Mouse (Mus musculus) neural tube, embryonic 14.5 days (tissue): Measurements from ENCODE around the gene Rassf7. TPM values are rescaled to one million over a fixed set of nuclear protein-coding genes. Genes with fewer than 3 reads are reported as not detected.

Source experiments
- ATAC-seq: fragments of 200-750 bp; cut with Nextera tagmentation; 2 replicates; pipeline ENCODE4 v1.8.0; 2017; ENCODE audit warnings: low read depth, mild to moderate bottlenecking, moderate TSS enrichment, moderate library complexity
- H3K27ac ChIP-seq: fragments of 300-500 bp; sonication (generic); 2 replicates; pipeline ENCODE4 v1.5.1; 2014; ENCODE audit warnings: low read depth, mild to moderate bottlenecking, control low read depth, low read length, moderate library complexity, mixed read lengths
- H3K27me3 ChIP-seq: fragments of 300-500 bp; sonication (generic); 2 replicates; pipeline ENCODE4 v1.6.1; 2014; ENCODE audit warnings: low read length; ENCODE audit not compliant: control insufficient read depth, insufficient read depth
- H3K36me3 ChIP-seq: fragments of 300-500 bp; sonication (generic); 2 replicates; pipeline ENCODE4 v1.6.1; 2014; ENCODE audit warnings: low read length, mixed read lengths; ENCODE audit not compliant: control insufficient read depth, insufficient read depth
- H3K4me1 ChIP-seq: fragments of 300-500 bp; sonication (generic); 2 replicates; pipeline ENCODE4 v1.6.1; 2014; ENCODE audit warnings: low read length; ENCODE audit not compliant: control insufficient read depth, insufficient read depth
- H3K4me2 ChIP-seq: fragments of 300-500 bp; sonication (generic); 2 replicates; pipeline ENCODE4 v1.6.1; 2014; ENCODE audit warnings: mild to moderate bottlenecking, low read depth, low read length, control low read depth
- H3K4me3 ChIP-seq: fragments of 300-500 bp; sonication (generic); 2 replicates; pipeline ENCODE4 v1.5.1; 2014; ENCODE audit warnings: low read depth, low read length, control low read depth, mixed read lengths
- H3K9ac ChIP-seq: fragments of 300-500 bp; sonication (generic); replicated peaks from 2 replicates; pipeline ENCODE4 v1.6.1; 2014; ENCODE audit warnings: low read depth, mild to moderate bottlenecking, control low read depth, low read length, mixed read lengths
- H3K9me3 ChIP-seq: fragments of 300-500 bp; sonication (generic); 2 replicates; pipeline ENCODE4 v1.6.1; 2016; ENCODE audit warnings: low read length; ENCODE audit not compliant: control insufficient read depth
- WGBS: fragments of 180-500 bp; shearing (Covaris S2); extraction: QIAGEN DNeasy Blood & Tissue Kit; methylation state at CpG from one replicate; pipeline ENCODE4 v1.1.7; 2014; 5-methylcytosine and 5-hydroxymethylcytosine counted together
- microRNA counts: library from miRNA; unstranded; fragments of <30 nt; microRNA quantifications from one replicate; lab custom pipeline; 2016
- microRNA-seq: library from miRNA; unstranded; fragments of <30 nt; microRNA quantifications from one replicate; pipeline ENCODE4, GENCODE M21; 2016
- polyA plus RNA-seq: library from polyadenylated mRNA; unstranded; fragments of >200 nt; fragmentation: Nextera tagmentation; extraction: Ambion mirVana; gene quantifications from 2 replicates; pipeline ENCODE4 v1.2.1, GENCODE M21; 2014

The Rassf7 gene
- polyA plus RNA-seq, 1 experiment from 2014 or later, result 25.3 TPM

- Histone ChIP-seq H3K27ac (no peak overlapping the region), H3K9me3 (no peaks in the 10 kb centered on the region), H3K27me3 (no peaks in the 10 kb centered on the region), H3K4me2 (no peak overlapping the region), H3K4me1 (no peaks in the 10 kb centered on the region), H3K36me3 (peaks cover 52% of the 10 kb centered on the region), H3K9ac (no peak overlapping the region), H3K4me3 (no peak overlapping the region)
- WGBS, result 93% methylated on average over 13 of the region's 13 CpGs
- ATAC-seq, result no peak
These were observed 48.0 kb downstream of the Rassf7 start for GRCm38 (mm10) chr7:141263640-141264039.

- Histone ChIP-seq H3K4me1 (no peaks in the 10 kb centered on the region), H3K4me3 (no peak overlapping the region), H3K9me3 (no peaks in the 10 kb centered on the region), H3K27ac (no peak overlapping the region), H3K4me2 (no peak overlapping the region), H3K36me3 (peaks cover 47% of the 10 kb centered on the region), H3K27me3 (no peaks in the 10 kb centered on the region), H3K9ac (no peak overlapping the region)
- 78% methylated on average over 11 of the region's 11 CpGs for WGBS
- no peak for ATAC-seq
These were observed 48.5 kb downstream of the Rassf7 start for GRCm38 (mm10) chr7:141264041-141264700.

DNA sequence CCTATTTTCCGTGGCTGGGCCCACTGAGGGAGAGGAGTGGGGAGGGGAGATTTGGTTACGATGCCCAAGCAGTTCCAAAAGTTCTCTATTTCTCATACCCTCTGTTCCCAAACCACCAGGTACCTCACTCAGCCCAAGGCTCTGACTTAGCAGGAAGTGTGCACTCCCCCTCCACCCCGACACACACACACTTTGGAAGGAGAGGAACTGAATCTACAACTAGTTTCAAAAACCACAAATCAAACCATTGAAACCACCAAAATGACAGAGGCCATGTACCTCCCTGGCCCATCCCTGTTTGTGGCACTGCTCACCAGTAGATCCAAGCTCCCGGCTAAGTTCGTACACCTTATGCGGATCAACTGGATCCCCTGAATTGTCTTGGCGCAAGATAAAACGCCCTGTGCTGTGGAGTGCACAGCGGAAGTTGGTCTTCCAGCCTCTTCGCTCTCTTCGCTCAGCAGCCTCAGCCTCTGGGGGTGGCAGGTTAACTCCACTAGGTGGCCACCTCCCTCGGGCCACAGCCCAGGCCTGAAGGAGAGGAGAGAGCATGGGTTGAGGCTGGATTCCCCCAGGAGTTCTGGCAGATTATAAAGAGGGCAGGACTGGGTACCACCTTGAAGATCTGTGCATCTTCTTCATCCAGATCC lies 49.2 kb downstream of the Rassf7 start:
- Histone ChIP-seq H3K27ac (no peak overlapping the region), H3K4me2 (no peak overlapping the region), H3K9me3 (no peaks in the 10 kb centered on the region), H3K27me3 (no peaks in the 10 kb centered on the region), H3K4me3 (no peak overlapping the region), H3K9ac (no peak overlapping the region), H3K36me3 (peaks cover 40% of the 10 kb centered on the region), H3K4me1 (no peaks in the 10 kb centered on the region)
- peak; percentile 25; the same call in 1 of the 2 replicates for ATAC-seq
- 46% methylated on average over 12 of the region's 12 CpGs for WGBS

DNA sequence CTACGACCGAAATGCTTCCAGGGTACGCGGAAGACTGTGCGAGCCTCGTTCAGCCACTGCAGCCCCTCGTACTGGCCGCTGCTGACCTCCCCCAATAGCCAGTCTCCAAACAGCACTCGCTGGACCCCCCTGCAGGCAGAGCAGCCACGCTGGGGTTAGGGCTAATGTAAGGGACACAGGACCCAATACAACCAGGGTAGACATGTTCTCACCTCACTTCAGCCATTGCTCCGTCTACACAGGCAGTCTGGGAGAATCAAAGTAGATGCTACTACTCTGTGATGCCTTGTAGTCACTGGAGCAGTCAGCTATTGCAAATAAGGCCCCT lies 49.7 kb downstream of the Rassf7 start:
- H3K4me2 ChIP-seq, result no peak overlapping the region
- no peak for ATAC-seq
- peaks cover 35% of the 10 kb centered on the region for H3K36me3 ChIP-seq
- no peaks in the 10 kb centered on the region for H3K4me1 ChIP-seq
- no peak overlapping the region for H3K27ac ChIP-seq
- no peaks in the 10 kb centered on the region for H3K9me3 ChIP-seq
- H3K27me3 ChIP-seq, result no peaks in the 10 kb centered on the region
- no peak overlapping the region for H3K4me3 ChIP-seq
- no peak overlapping the region for H3K9ac ChIP-seq
- 32% methylated on average over 11 of the region's 11 CpGs for WGBS

- peak within 1 kb of the TSS; percentile 40 for H3K4me2 ChIP-seq
- H3K4me3 ChIP-seq, result peak within 1 kb of the TSS; percentile 21
- no peak within 1 kb of the TSS for H3K27ac ChIP-seq
- H3K36me3 ChIP-seq, result peaks cover 29% of the 10 kb centered on the region
- H3K4me1 ChIP-seq, result no peaks in the 10 kb centered on the region
- H3K27me3 ChIP-seq, result no peaks in the 10 kb centered on the region
- no peaks in the 10 kb centered on the region for H3K9me3 ChIP-seq
- WGBS, result 15% methylated on average over 25 of the region's 25 CpGs
- H3K9ac ChIP-seq, result peak within 1 kb of the TSS; percentile 26; the same call in 1 of the 2 replicates
- ATAC-seq, result peak; percentile 50; the same call in 1 of the 2 replicates
These were observed 50.3 kb downstream of the Rassf7 start, which contains the start of gene Irf7 for GRCm38 (mm10) chr7:141265739-141266561. TSS of gene Irf7 (minus strand) at chr7:141266481.

MicroRNAs within 50 kb of the gene (microRNA counts, 519-probe panel; counts per million panel counts)
- microRNA mmu-miR-210 (lab: Ali Mortazavi, UCI), result 3,922 counts per million, percentile 41 among the panel's probes with 10 or more counts

Small RNAs within 50 kb of the gene (microRNA-seq; reads per million reads assigned to microRNA genes)
- gene Mir210, result 222 reads per million, percentile 57 among the genes with 10 or more reads in this experiment

Other genes with a start within 250 kb of the Rassf7 start
- 3.5 and 23.6 TPM in 2 replicates for gene Ifitm1, start 248.6 kb upstream of the Rassf7 start, polyA plus RNA-seq
- gene Ifitm3, start 205.1 kb upstream of the Rassf7 start, polyA plus RNA-seq, result 19.3 and 34.1 TPM in 2 replicates
- gene Ifitm6, start 197.9 kb upstream of the Rassf7 start, polyA plus RNA-seq, result 0.58 and 0.88 TPM in 2 replicates
- gene Gm17387, start 186.7 kb upstream of the Rassf7 start, polyA plus RNA-seq, result not detected in 2 replicates
- 34.8 and 36.6 TPM in 2 replicates for gene B4galnt4, start 154.8 kb upstream of the Rassf7 start, polyA plus RNA-seq
- gene Pkp3, start 137.6 kb upstream of the Rassf7 start, polyA plus RNA-seq, result not detected in 2 replicates
- gene Sigirr, start 115.3 kb upstream of the Rassf7 start, polyA plus RNA-seq, result 1.2 and 2.2 TPM in 2 replicates
- 0.14 and 0.63 TPM in 2 replicates for gene Ano9, start 98.1 kb upstream of the Rassf7 start, polyA plus RNA-seq
- gene Ptdss2, start 93.5 kb upstream of the Rassf7 start, polyA plus RNA-seq, result 71.7 and 80.8 TPM in 2 replicates
- 45.3 and 54.3 TPM in 2 replicates for gene Rnh1, start 43.0 kb upstream of the Rassf7 start, polyA plus RNA-seq
- gene Hras, start 21.9 kb upstream of the Rassf7 start, polyA plus RNA-seq, result 152 and 166 TPM in 2 replicates
- gene Lrrc56, start 21.7 kb upstream of the Rassf7 start, polyA plus RNA-seq, result 4.4 and 6.7 TPM in 2 replicates
- gene Lmntd2, start 1.8 kb upstream of the Rassf7 start, polyA plus RNA-seq, result 0.21 and 0.45 TPM in 2 replicates
- gene Phrf1, start 12.9 kb downstream of the Rassf7 start, polyA plus RNA-seq, result 59.5 and 72.3 TPM in 2 replicates
- 0.57 and 0.66 TPM in 2 replicates for gene Irf7, start 50.6 kb downstream of the Rassf7 start, polyA plus RNA-seq
- gene Cdhr5, start 60.9 kb downstream of the Rassf7 start, polyA plus RNA-seq, result not detected in 2 replicates
- gene Sct, start 63.3 kb downstream of the Rassf7 start, polyA plus RNA-seq, result 3.9 and 4.2 TPM in 2 replicates
- gene Drd4, start 76.1 kb downstream of the Rassf7 start, polyA plus RNA-seq, result 0.73 and 0.90 TPM in 2 replicates
- 186 and 228 TPM in 2 replicates for gene Deaf1, start 111.8 kb downstream of the Rassf7 start, polyA plus RNA-seq
- gene Tmem80, start 111.9 kb downstream of the Rassf7 start, polyA plus RNA-seq, result 36.7 and 40.2 TPM in 2 replicates
- gene Eps8l2, start 123.0 kb downstream of the Rassf7 start, polyA plus RNA-seq, result 0.33 and 0.51 TPM in 2 replicates
- 265 and 311 TPM in 2 replicates for gene Taldo1, start 176.3 kb downstream of the Rassf7 start, polyA plus RNA-seq
- gene Gatd1, start 198.3 kb downstream of the Rassf7 start, polyA plus RNA-seq, result 42.7 and 44.8 TPM in 2 replicates
- gene Cend1, start 213.6 kb downstream of the Rassf7 start, polyA plus RNA-seq, result 51.6 and 70.7 TPM in 2 replicates
- 66.9 and 80.4 TPM in 2 replicates for gene Slc25a22, start 222.0 kb downstream of the Rassf7 start, polyA plus RNA-seq
- gene Pidd1, start 228.2 kb downstream of the Rassf7 start, polyA plus RNA-seq, result 2.0 and 2.5 TPM in 2 replicates
- gene Rplp2, start 231.5 kb downstream of the Rassf7 start, polyA plus RNA-seq, result 654 and 691 TPM in 2 replicates
- gene Pnpla2, start 239.3 kb downstream of the Rassf7 start, polyA plus RNA-seq, result 14.0 and 14.7 TPM in 2 replicates
- 3.6 and 6.6 TPM in 2 replicates for gene Cracr2b, start 245.2 kb downstream of the Rassf7 start, polyA plus RNA-seq